Mouse (Mus musculus) heart, embryonic 10.5 days (tissue): ENCODE data around the gene Phlda2. TPM values are rescaled to one million over a fixed set of nuclear protein-coding genes. Genes with fewer than 3 reads are reported as not detected.
A peak's percentile ranks its signal among the peaks of the same experiment; 100 is the strongest.

ENCODE experiments used
- DNase-seq: peaks from one replicate; pipeline ENCODE4 v3.0.0-alpha.2; 2017; ENCODE audit warnings: low spot score
- H3K27ac ChIP-seq: fragments of 300-500 bp; sonication (generic); 2 replicates; pipeline ENCODE4 v1.5.1; 2016; ENCODE audit warnings: mild to moderate bottlenecking
- H3K27me3 ChIP-seq: fragments of 300-500 bp; sonication (generic); 2 replicates; pipeline ENCODE4 v1.6.1; 2016; ENCODE audit warnings: mild to moderate bottlenecking; ENCODE audit not compliant: poor library complexity, insufficient read depth, severe bottlenecking
- H3K36me3 ChIP-seq: fragments of 300-500 bp; sonication (generic); 2 replicates; pipeline ENCODE4 v1.6.1; 2016; ENCODE audit warnings: mild to moderate bottlenecking, moderate library complexity
- H3K4me1 ChIP-seq: fragments of 300-500 bp; sonication (generic); 2 replicates; pipeline ENCODE4 v1.6.1; 2016; ENCODE audit warnings: mild to moderate bottlenecking
- H3K4me3 ChIP-seq: fragments of 300-500 bp; sonication (generic); 2 replicates; pipeline ENCODE4 v1.5.1; 2016; ENCODE audit warnings: mild to moderate bottlenecking, moderate library complexity
- H3K9me3 ChIP-seq: fragments of 300-500 bp; sonication (generic); 2 replicates; pipeline ENCODE4 v1.6.1; 2016; ENCODE audit warnings: mild to moderate bottlenecking, moderate library complexity
- WGBS: fragments of 180-500 bp; shearing (Covaris S2); methylation state at CpG from one replicate; pipeline ENCODE4 v1.1.7; 2016; 5-methylcytosine and 5-hydroxymethylcytosine counted together
- polyA plus RNA-seq: library from polyadenylated mRNA; unstranded; fragments of >200 nt; fragmentation: Nextera tagmentation; extraction: Ambion mirVana; gene quantifications from 2 replicates; pipeline ENCODE4 v1.2.1, GENCODE M21; 2016

Phlda2 gene
- polyA plus RNA-seq, 1 experiment from 2014 or later: 9.8 TPM

GRCm38 (mm10) chr7:143514416-143514768, 11.4 kb upstream of the Phlda2 start:
- H3K4me1 ChIP-seq: peaks cover 8% of the 10 kb centered on the region; the same call in 1 of the 2 replicates
- H3K27ac ChIP-seq: no peak overlapping the region
- H3K27me3 ChIP-seq: no peaks in the 10 kb centered on the region
- H3K4me3 ChIP-seq: no peak overlapping the region
- no peaks in the 10 kb centered on the region for H3K9me3 ChIP-seq
- WGBS: 96% methylated on average over 4 of the region's 4 CpGs
- no peak for DNase-seq
- peaks cover 74% of the 10 kb centered on the region for H3K36me3 ChIP-seq

GRCm38 (mm10) chr7:143513763-143514415, 10.9 kb upstream of the Phlda2 start:
- no peak overlapping the region for H3K27ac ChIP-seq
- peaks cover 69% of the 10 kb centered on the region for H3K36me3 ChIP-seq
- WGBS: 88% methylated on average over 10 of the region's 10 CpGs
- DNase-seq: no peak
- H3K27me3 ChIP-seq: no peaks in the 10 kb centered on the region
- H3K4me1 ChIP-seq: peaks cover 9% of the 10 kb centered on the region; the same call in 1 of the 2 replicates
- H3K4me3 ChIP-seq: no peak overlapping the region
- no peaks in the 10 kb centered on the region for H3K9me3 ChIP-seq

- H3K4me3 ChIP-seq: no peak overlapping the region
- no peaks in the 10 kb centered on the region for H3K9me3 ChIP-seq
- peaks cover 9% of the 10 kb centered on the region; the same call in 1 of the 2 replicates for H3K4me1 ChIP-seq
- H3K27ac ChIP-seq: no peak overlapping the region
- peaks cover 43% of the 10 kb centered on the region for H3K36me3 ChIP-seq
- DNase-seq: no peak
- no peaks in the 10 kb centered on the region for H3K27me3 ChIP-seq
Observed at GRCm38 (mm10) chr7:143511335-143511712, 8.4 kb upstream of the Phlda2 start.

GRCm38 (mm10) chr7:143510593-143511334, 7.8 kb upstream of the Phlda2 start:
- no peak for DNase-seq
- Histone ChIP-seq H3K36me3 (peaks cover 38% of the 10 kb centered on the region), H3K4me3 (no peak overlapping the region), H3K27ac (no peak overlapping the region), H3K27me3 (no peaks in the 10 kb centered on the region), H3K4me1 (peaks cover 9% of the 10 kb centered on the region; the same call in 1 of the 2 replicates), H3K9me3 (no peaks in the 10 kb centered on the region)
- 87% methylated on average over 3 of the region's 3 CpGs for WGBS

- Histone ChIP-seq H3K27me3 (peaks cover 8% of the 10 kb centered on the region), H3K9me3 (no peaks in the 10 kb centered on the region), H3K36me3 (peaks cover 26% of the 10 kb centered on the region), H3K27ac (0 out of 2 replicates have a peak overlapping the region, but pooled peaks have one; percentile 16), H3K4me1 (peaks cover 9% of the 10 kb centered on the region; the same call in 1 of the 2 replicates), H3K4me3 (no peak overlapping the region)
- 68% methylated on average over 1 of the region's 1 CpGs for WGBS
- no peak for DNase-seq
Observed at GRCm38 (mm10) chr7:143509566-143509965, 6.6 kb upstream of the Phlda2 start.

GRCm38 (mm10) chr7:143506675-143507074, 3.7 kb upstream of the Phlda2 start:
- WGBS: 24% methylated on average over 7 of the region's 7 CpGs
- H3K4me1 ChIP-seq: peaks cover 20% of the 10 kb centered on the region
- DNase-seq: no peak
- no peaks in the 10 kb centered on the region for H3K36me3 ChIP-seq
- H3K4me3 ChIP-seq: no peak overlapping the region
- no peaks in the 10 kb centered on the region for H3K9me3 ChIP-seq
- peaks cover 37% of the 10 kb centered on the region for H3K27me3 ChIP-seq
- no peak overlapping the region for H3K27ac ChIP-seq

- H3K36me3 ChIP-seq: no peaks in the 10 kb centered on the region
- no peaks in the 10 kb centered on the region for H3K9me3 ChIP-seq
- peaks cover 24% of the 10 kb centered on the region for H3K4me1 ChIP-seq
- 61% methylated on average over 7 of the region's 7 CpGs for WGBS
- DNase-seq: no peak
- peaks cover 41% of the 10 kb centered on the region for H3K27me3 ChIP-seq
- H3K27ac ChIP-seq: no peak overlapping the region
- no peak overlapping the region for H3K4me3 ChIP-seq
Observed at GRCm38 (mm10) chr7:143506271-143506670, 3.3 kb upstream of the Phlda2 start.

- DNase-seq: no peak
- H3K9me3 ChIP-seq: no peaks in the 10 kb centered on the region
- no peak overlapping the region for H3K27ac ChIP-seq
- 27% methylated on average over 11 of the region's 11 CpGs for WGBS
- peaks cover 46% of the 10 kb centered on the region for H3K27me3 ChIP-seq
- H3K4me3 ChIP-seq: no peak overlapping the region
- no peaks in the 10 kb centered on the region for H3K36me3 ChIP-seq
- peaks cover 26% of the 10 kb centered on the region for H3K4me1 ChIP-seq
Observed at GRCm38 (mm10) chr7:143505823-143506222, 2.9 kb upstream of the Phlda2 start.

- Histone ChIP-seq H3K4me3 (no peak overlapping the region), H3K36me3 (no peaks in the 10 kb centered on the region), H3K4me1 (peaks cover 30% of the 10 kb centered on the region), H3K27ac (no peak overlapping the region), H3K9me3 (no peaks in the 10 kb centered on the region), H3K27me3 (peaks cover 50% of the 10 kb centered on the region)
- 89% methylated on average over 2 of the region's 2 CpGs for WGBS
- no peak for DNase-seq
Observed at GRCm38 (mm10) chr7:143505411-143505810, 2.5 kb upstream of the Phlda2 start.

GRCm38 (mm10) chr7:143503926-143504325, 976 bp upstream of the Phlda2 start:
- WGBS: 88% methylated on average over 6 of the region's 6 CpGs
- DNase-seq: no peak
- Histone ChIP-seq H3K36me3 (no peaks in the 10 kb centered on the region), H3K9me3 (no peaks in the 10 kb centered on the region), H3K4me3 (no peak overlapping the region), H3K4me1 (peaks cover 23% of the 10 kb centered on the region), H3K27ac (no peak overlapping the region), H3K27me3 (peaks cover 65% of the 10 kb centered on the region)

GRCm38 (mm10) chr7:143501643-143502417, 1.1 kb downstream of the Phlda2 start:
- H3K27me3 ChIP-seq: peaks cover 84% of the 10 kb centered on the region
- DNase-seq: no peak
- 4% methylated on average over 55 of the region's 55 CpGs for whole genome bisulfite sequencing
- no peaks in the 10 kb centered on the region for H3K36me3 ChIP-seq
- peaks cover 23% of the 10 kb centered on the region for H3K4me1 ChIP-seq
- no peaks in the 10 kb centered on the region for H3K9me3 ChIP-seq
- H3K4me3 ChIP-seq: peak overlapping the region; percentile 61
- H3K27ac ChIP-seq: peak overlapping the region; percentile 29; the same call in 1 of the 2 replicates

- Histone ChIP-seq H3K27me3 (peaks cover 86% of the 10 kb centered on the region), H3K27ac (no peak overlapping the region), H3K4me1 (peaks cover 25% of the 10 kb centered on the region), H3K36me3 (no peaks in the 10 kb centered on the region), H3K9me3 (no peaks in the 10 kb centered on the region), H3K4me3 (no peak overlapping the region)
- DNase-seq: no peak
- WGBS: 33% methylated on average over 2 of the region's 2 CpGs
Observed at GRCm38 (mm10) chr7:143500912-143501311, 2.0 kb downstream of the Phlda2 start.

GRCm38 (mm10) chr7:143498584-143498983, 4.4 kb downstream of the Phlda2 start:
- H3K27ac ChIP-seq: no peak overlapping the region
- peaks cover 26% of the 10 kb centered on the region for H3K4me1 ChIP-seq
- WGBS: 86% methylated on average over 4 of the region's 4 CpGs
- H3K9me3 ChIP-seq: no peaks in the 10 kb centered on the region
- H3K4me3 ChIP-seq: no peak overlapping the region
- no peak for DNase-seq
- no peaks in the 10 kb centered on the region for H3K36me3 ChIP-seq
- peaks cover 70% of the 10 kb centered on the region for H3K27me3 ChIP-seq
